Mouse (Mus musculus) left cerebral cortex, postnatal 25 days (tissue): ENCODE measurements at regions not wholly inside any gene's neighbourhood (a gene's known extent, or its start where the extent isn't known, plus 50 kb on each side); places are given as distances from the start of the nearest gene placed in this dataset.

ENCODE experiments used
- DNase-seq, 2 experiments: peaks; one replicate each; pipeline ENCODE4 v3.0.0; 2022; ENCODE audit warnings: low spot score in 2 of 2, mixed read lengths in 1 of 2
- intact Hi-C: fragments of 180-260 bp; cut with DNase I; formaldehyde crosslinking; loops from one replicate; pipeline ENCODE4 v1.15.1; 2025

- intact Hi-C loops, result no loop called here
These were observed 319.9 kb upstream of the Rasgrp1 start for GRCm38 (mm10) chr2:117662653-117663052.

GRCm38 (mm10) chr2:117666528-117666927, 323.7 kb upstream of the Rasgrp1 start:
- intact Hi-C loops, result no loop called here
- DNase-seq, result no peak

More at GRCm38 (mm10) chr2:117662653-117663052, 319.9 kb upstream of the Rasgrp1 start:
- DNase-seq, result no peak

GRCm38 (mm10) chr2:117668137-117668536, 325.3 kb upstream of the Rasgrp1 start:
- no peak for DNase-seq
- intact Hi-C loops, result no loop called here

- no peak for DNase-seq
These were observed 332.1 kb upstream of the Rasgrp1 start for GRCm38 (mm10) chr2:117674877-117675276.

GRCm38 (mm10) chr2:117678650-117679049, 335.8 kb upstream of the Rasgrp1 start:
- no peak for DNase-seq
- intact Hi-C loops, result no loop called here

More at GRCm38 (mm10) chr2:117674877-117675276, 332.1 kb upstream of the Rasgrp1 start:
- intact Hi-C loops, result no loop called here

- DNase-seq, result peak in 1 of 2 experiments; percentile 15
- intact Hi-C loops, result no loop called here
These were observed 343.1 kb upstream of the Rasgrp1 start for GRCm38 (mm10) chr2:117685836-117686453.

GRCm38 (mm10) chr2:117693537-117693936, 350.7 kb upstream of the Rasgrp1 start:
- intact Hi-C loops, result no loop called here
- no peak for DNase-seq

GRCm38 (mm10) chr2:117710173-117710813, 367.5 kb upstream of the Rasgrp1 start:
- no peak for DNase-seq
- intact Hi-C loops, result no loop called here

GRCm38 (mm10) chr2:117724066-117724465, 381.3 kb upstream of the Rasgrp1 start:
- intact Hi-C loops, result no loop called here
- no peak for DNase-seq

GRCm38 (mm10) chr2:117731253-117731652, 380.4 kb upstream of the Thbs1 start:
- DNase-seq, result no peak
- intact Hi-C loops, result no loop called here

GRCm38 (mm10) chr2:117742413-117742812, 369.3 kb upstream of the Thbs1 start:
- intact Hi-C loops, result no loop called here
- DNase-seq, result no peak

- no peak for DNase-seq
- intact Hi-C loops, result no loop called here
These were observed 367.8 kb upstream of the Thbs1 start for GRCm38 (mm10) chr2:117743901-117744300.

GRCm38 (mm10) chr2:117745767-117746166, 365.9 kb upstream of the Thbs1 start:
- intact Hi-C loops, result no loop called here
- DNase-seq, result no peak

GRCm38 (mm10) chr2:117747136-117747535, 364.5 kb upstream of the Thbs1 start:
- no peak for DNase-seq
- intact Hi-C loops, result no loop called here

- no peak for DNase-seq
- intact Hi-C loops, result no loop called here
These were observed 362.8 kb upstream of the Thbs1 start for GRCm38 (mm10) chr2:117748892-117749291.

- DNase-seq, result no peak
- intact Hi-C loops, result no loop called here
These were observed 352.1 kb upstream of the Thbs1 start for GRCm38 (mm10) chr2:117759491-117760013.

- intact Hi-C loops, result no loop called here
- DNase-seq, result no peak
These were observed 348.0 kb upstream of the Thbs1 start for GRCm38 (mm10) chr2:117763631-117764030.

GRCm38 (mm10) chr2:117765572-117765971, 346.1 kb upstream of the Thbs1 start:
- no peak for DNase-seq
- intact Hi-C loops, result no loop called here

- intact Hi-C loops, result no loop called here
These were observed 345.2 kb upstream of the Thbs1 start for GRCm38 (mm10) chr2:117766450-117766849.

GRCm38 (mm10) chr2:117769402-117770114, 342.1 kb upstream of the Thbs1 start:
- intact Hi-C loops, result no loop called here

More at GRCm38 (mm10) chr2:117766450-117766849, 345.2 kb upstream of the Thbs1 start:
- no peak for DNase-seq

GRCm38 (mm10) chr2:117770115-117770485, 341.6 kb upstream of the Thbs1 start:
- intact Hi-C loops, result no loop called here
- no peak for DNase-seq

More at GRCm38 (mm10) chr2:117769402-117770114, 342.1 kb upstream of the Thbs1 start:
- no peak for DNase-seq
